Mouse (Mus musculus): ENCODE measurements around the gene H2al1j. TPM values are rescaled to one million over a fixed set of nuclear protein-coding genes. Genes with fewer than 3 reads are reported as not detected.
"Not testable (repeated sequence)": the region's sequence is repeated elsewhere in the genome, so short reads cannot be mapped to it uniquely, and the experiment has no call there.

H2al1j gene
- total RNA-seq (2017), result not detected in 2 replicates

- ATAC-seq (ENCODE audit: extremely low read depth, insufficient number of reproducible peaks, low FRiP score, poor library complexity, severe bottlenecking), result not testable (repeated sequence)
Measured at GRCm38 (mm10) chrX:11327522-11327921, at the start of gene H2al1j. Gene H2al1j (plus strand): TSS chrX:11327822.

GRCm38 (mm10) chrX:11280741-11281140 lies 46.9 kb upstream of the H2al1j start:
- no peak for ATAC-seq (ENCODE audit: extremely low read depth, insufficient number of reproducible peaks, low FRiP score, poor library complexity, severe bottlenecking)

- ATAC-seq (ENCODE audit: extremely low read depth, insufficient number of reproducible peaks, low FRiP score, poor library complexity, severe bottlenecking), result no peak
Measured at GRCm38 (mm10) chrX:11288306-11288882, 39.2 kb upstream of the H2al1j start.

GRCm38 (mm10) chrX:11289244-11289643 lies 38.4 kb upstream of the H2al1j start:
- ATAC-seq (ENCODE audit: extremely low read depth, insufficient number of reproducible peaks, low FRiP score, poor library complexity, severe bottlenecking), result no peak

GRCm38 (mm10) chrX:11298957-11299356 lies 28.7 kb upstream of the H2al1j start, which contains the start of gene H2al1a:
Gene H2al1a (plus strand): TSS chrX:11299257.
- ATAC-seq (ENCODE audit: extremely low read depth, insufficient number of reproducible peaks, low FRiP score, poor library complexity, severe bottlenecking), result not testable (repeated sequence)

- not testable (repeated sequence) for ATAC-seq (ENCODE audit: extremely low read depth, insufficient number of reproducible peaks, low FRiP score, poor library complexity, severe bottlenecking)
Measured at GRCm38 (mm10) chrX:11302132-11302531, 25.5 kb upstream of the H2al1j start, which contains the start of gene H2al1b. Gene H2al1b (plus strand): TSS chrX:11302432.

GRCm38 (mm10) chrX:11305355-11305754 lies 22.3 kb upstream of the H2al1j start, which contains the start of gene H2al1c:
Gene H2al1c (plus strand): TSS chrX:11305655.
- ATAC-seq (ENCODE audit: extremely low read depth, insufficient number of reproducible peaks, low FRiP score, poor library complexity, severe bottlenecking), result not testable (repeated sequence)

GRCm38 (mm10) chrX:11308524-11308923 lies 19.1 kb upstream of the H2al1j start, which contains the start of gene H2al1d:
Gene H2al1d (plus strand): TSS chrX:11308824.
- ATAC-seq (ENCODE audit: extremely low read depth, insufficient number of reproducible peaks, low FRiP score, poor library complexity, severe bottlenecking), result not testable (repeated sequence)

GRCm38 (mm10) chrX:11311634-11312033 lies 16.0 kb upstream of the H2al1j start, which contains the start of gene H2al1e:
Gene H2al1e (plus strand): TSS chrX:11311934.
- not testable (repeated sequence) for ATAC-seq (ENCODE audit: extremely low read depth, insufficient number of reproducible peaks, low FRiP score, poor library complexity, severe bottlenecking)

GRCm38 (mm10) chrX:11314858-11315257 lies 12.8 kb upstream of the H2al1j start, which contains the start of gene H2al1f:
Gene H2al1f (plus strand): TSS chrX:11315158.
- ATAC-seq (ENCODE audit: extremely low read depth, insufficient number of reproducible peaks, low FRiP score, poor library complexity, severe bottlenecking), result not testable (repeated sequence)

GRCm38 (mm10) chrX:11317956-11318355 lies 9.7 kb upstream of the H2al1j start, which contains the start of gene H2al1g:
Gene H2al1g (plus strand): TSS chrX:11318256.
- ATAC-seq (ENCODE audit: extremely low read depth, insufficient number of reproducible peaks, low FRiP score, poor library complexity, severe bottlenecking), result not testable (repeated sequence)

GRCm38 (mm10) chrX:11321192-11321591 lies 6.4 kb upstream of the H2al1j start, which contains the start of gene H2al1h:
Gene H2al1h (plus strand): TSS chrX:11321492.
- ATAC-seq (ENCODE audit: extremely low read depth, insufficient number of reproducible peaks, low FRiP score, poor library complexity, severe bottlenecking), result not testable (repeated sequence)

- not testable (repeated sequence) for ATAC-seq (ENCODE audit: extremely low read depth, insufficient number of reproducible peaks, low FRiP score, poor library complexity, severe bottlenecking)
Measured at GRCm38 (mm10) chrX:11324359-11324758, 3.3 kb upstream of the H2al1j start, which contains the start of gene H2al1i. Gene H2al1i (plus strand): TSS chrX:11324659.

GRCm38 (mm10) chrX:11345762-11346161 lies 18.1 kb downstream of the H2al1j start:
- ATAC-seq (ENCODE audit: extremely low read depth, insufficient number of reproducible peaks, low FRiP score, poor library complexity, severe bottlenecking), result no peak

- no peak for ATAC-seq (ENCODE audit: extremely low read depth, insufficient number of reproducible peaks, low FRiP score, poor library complexity, severe bottlenecking)
Measured at GRCm38 (mm10) chrX:11346756-11347155, 19.1 kb downstream of the H2al1j start.

- no peak for ATAC-seq (ENCODE audit: extremely low read depth, insufficient number of reproducible peaks, low FRiP score, poor library complexity, severe bottlenecking)
Measured at GRCm38 (mm10) chrX:11360823-11361222, 33.2 kb downstream of the H2al1j start.

GRCm38 (mm10) chrX:11361261-11361660 lies 33.6 kb downstream of the H2al1j start:
- 0 out of 2 replicates have a peak, but pooled peaks have one; percentile 33 for ATAC-seq (ENCODE audit: extremely low read depth, insufficient number of reproducible peaks, low FRiP score, poor library complexity, severe bottlenecking)

- no peak for ATAC-seq (ENCODE audit: extremely low read depth, insufficient number of reproducible peaks, low FRiP score, poor library complexity, severe bottlenecking)
Measured at GRCm38 (mm10) chrX:11363890-11364289, 36.3 kb downstream of the H2al1j start.

GRCm38 (mm10) chrX:11365151-11365550 lies 37.5 kb downstream of the H2al1j start:
- ATAC-seq (ENCODE audit: extremely low read depth, insufficient number of reproducible peaks, low FRiP score, poor library complexity, severe bottlenecking), result no peak

Measured in neutrophil, adult 5-6 weeks (primary cell).